Mouse (Mus musculus) ovary, postnatal 14 days (tissue): Measurements from ENCODE around the gene Ush2a.

ENCODE experiments used
- DNase-seq: peaks from one replicate; pipeline ENCODE4 v3.0.0; 2022; ENCODE audit warnings: low spot score

The Ush2a gene

GRCm38 (mm10) chr1:188668513-188668912 lies 406.7 kb downstream of the Ush2a start:
- no peak for DNase-seq

GRCm38 (mm10) chr1:188672871-188673270 lies 411.0 kb downstream of the Ush2a start:
- no peak for DNase-seq

- DNase-seq: no peak
These were observed 413.1 kb downstream of the Ush2a start for GRCm38 (mm10) chr1:188674640-188675510.

GRCm38 (mm10) chr1:188675511-188675863 lies 413.7 kb downstream of the Ush2a start:
- no peak for DNase-seq

- no peak for DNase-seq
These were observed 416.4 kb downstream of the Ush2a start for GRCm38 (mm10) chr1:188678189-188678588.

- DNase-seq: no peak
These were observed 424.5 kb downstream of the Ush2a start for GRCm38 (mm10) chr1:188686362-188686761.

GRCm38 (mm10) chr1:188696295-188696694 lies 434.5 kb downstream of the Ush2a start:
- no peak for DNase-seq

GRCm38 (mm10) chr1:188708176-188708575 lies 446.4 kb downstream of the Ush2a start:
- no peak for DNase-seq

GRCm38 (mm10) chr1:188708694-188709093 lies 446.9 kb downstream of the Ush2a start:
- DNase-seq: no peak

- no peak for DNase-seq
These were observed 452.3 kb downstream of the Ush2a start for GRCm38 (mm10) chr1:188714131-188714530.

- DNase-seq: no peak
These were observed 453.1 kb downstream of the Ush2a start for GRCm38 (mm10) chr1:188714941-188715340.

GRCm38 (mm10) chr1:188716886-188717285 lies 455.1 kb downstream of the Ush2a start:
- DNase-seq: no peak

GRCm38 (mm10) chr1:188725122-188725995 lies 463.5 kb downstream of the Ush2a start:
- no peak for DNase-seq

GRCm38 (mm10) chr1:188726937-188727336 lies 465.1 kb downstream of the Ush2a start:
- no peak for DNase-seq

- DNase-seq: no peak
These were observed 466.8 kb downstream of the Ush2a start for GRCm38 (mm10) chr1:188728625-188729024.

- DNase-seq: no peak
These were observed 467.4 kb downstream of the Ush2a start for GRCm38 (mm10) chr1:188729179-188729578.

GRCm38 (mm10) chr1:188734741-188735266 lies 473.0 kb downstream of the Ush2a start:
- DNase-seq: no peak

- DNase-seq: no peak
These were observed 481.1 kb downstream of the Ush2a start for GRCm38 (mm10) chr1:188742971-188743370.

GRCm38 (mm10) chr1:188755031-188755430 lies 493.2 kb downstream of the Ush2a start:
- DNase-seq: no peak

GRCm38 (mm10) chr1:188760515-188760914 lies 498.7 kb downstream of the Ush2a start:
- DNase-seq: no peak

GRCm38 (mm10) chr1:188762463-188762862 lies 500.6 kb downstream of the Ush2a start:
- DNase-seq: no peak

GRCm38 (mm10) chr1:188763761-188764160 lies 501.9 kb downstream of the Ush2a start:
- DNase-seq: no peak

GRCm38 (mm10) chr1:188770828-188771227 lies 509.0 kb downstream of the Ush2a start:
- DNase-seq: no peak
